Mouse (Mus musculus): ENCODE measurements around the gene Otulin.

The Otulin gene

GRCm38 (mm10) chr15:27618778-27619533 is 11.5 kb downstream of the Otulin start:
- ATAC-seq (ENCODE audit: insufficient number of reproducible peaks, low FRiP score, low TSS enrichment), result no peak

- ATAC-seq (ENCODE audit: insufficient number of reproducible peaks, low FRiP score, low TSS enrichment), result no peak
Observed at GRCm38 (mm10) chr15:27617227-27617626, 13.3 kb downstream of the Otulin start.

GRCm38 (mm10) chr15:27616159-27616558 is 14.3 kb downstream of the Otulin start:
- ATAC-seq (ENCODE audit: insufficient number of reproducible peaks, low FRiP score, low TSS enrichment), result peak; percentile 46; the same call in 1 of the 2 replicates

- ATAC-seq (ENCODE audit: insufficient number of reproducible peaks, low FRiP score, low TSS enrichment), result no peak
Observed at GRCm38 (mm10) chr15:27613255-27613654, 17.2 kb downstream of the Otulin start.

- ATAC-seq (ENCODE audit: insufficient number of reproducible peaks, low FRiP score, low TSS enrichment), result peak; percentile 81
Observed at GRCm38 (mm10) chr15:27612533-27613221, 17.8 kb downstream of the Otulin start.

GRCm38 (mm10) chr15:27609554-27609953 is 20.9 kb downstream of the Otulin start:
- no peak for ATAC-seq (ENCODE audit: insufficient number of reproducible peaks, low FRiP score, low TSS enrichment)

- no peak for ATAC-seq (ENCODE audit: insufficient number of reproducible peaks, low FRiP score, low TSS enrichment)
Observed at GRCm38 (mm10) chr15:27605252-27605651, 25.2 kb downstream of the Otulin start.

- ATAC-seq (ENCODE audit: insufficient number of reproducible peaks, low FRiP score, low TSS enrichment), result no peak
Observed at GRCm38 (mm10) chr15:27604558-27604957, 25.9 kb downstream of the Otulin start.

GRCm38 (mm10) chr15:27600524-27600923 is 30.0 kb downstream of the Otulin start:
- ATAC-seq (ENCODE audit: insufficient number of reproducible peaks, low FRiP score, low TSS enrichment), result no peak

- ATAC-seq (ENCODE audit: insufficient number of reproducible peaks, low FRiP score, low TSS enrichment), result no peak
Observed at GRCm38 (mm10) chr15:27598786-27599385, 31.6 kb downstream of the Otulin start.

- no peak for ATAC-seq (ENCODE audit: insufficient number of reproducible peaks, low FRiP score, low TSS enrichment)
Observed at GRCm38 (mm10) chr15:27597516-27597915, 33.0 kb downstream of the Otulin start.

GRCm38 (mm10) chr15:27596463-27597140 is 33.9 kb downstream of the Otulin start:
- ATAC-seq (ENCODE audit: insufficient number of reproducible peaks, low FRiP score, low TSS enrichment), result no peak; the same call in 1 of the 2 replicates

- peak; percentile 59; the same call in 1 of the 2 replicates for ATAC-seq (ENCODE audit: insufficient number of reproducible peaks, low FRiP score, low TSS enrichment)
Observed at GRCm38 (mm10) chr15:27595560-27595959, 34.9 kb downstream of the Otulin start.

GRCm38 (mm10) chr15:27594973-27595372 is 35.5 kb downstream of the Otulin start:
- ATAC-seq (ENCODE audit: insufficient number of reproducible peaks, low FRiP score, low TSS enrichment), result no peak

GRCm38 (mm10) chr15:27593717-27594116 is 36.8 kb downstream of the Otulin start:
- no peak for ATAC-seq (ENCODE audit: insufficient number of reproducible peaks, low FRiP score, low TSS enrichment)

GRCm38 (mm10) chr15:27592620-27593320 is 37.7 kb downstream of the Otulin start:
- ATAC-seq (ENCODE audit: insufficient number of reproducible peaks, low FRiP score, low TSS enrichment), result no peak

GRCm38 (mm10) chr15:27590812-27591211 is 39.7 kb downstream of the Otulin start:
- no peak for ATAC-seq (ENCODE audit: insufficient number of reproducible peaks, low FRiP score, low TSS enrichment)

GRCm38 (mm10) chr15:27588087-27588826 is 42.2 kb downstream of the Otulin start:
- ATAC-seq (ENCODE audit: insufficient number of reproducible peaks, low FRiP score, low TSS enrichment), result 0 out of 2 replicates have a peak, but pooled peaks have one; percentile 28

- no peak for ATAC-seq (ENCODE audit: insufficient number of reproducible peaks, low FRiP score, low TSS enrichment)
Observed at GRCm38 (mm10) chr15:27586093-27586480, 44.4 kb downstream of the Otulin start.
